Mouse (Mus musculus): ENCODE data around the gene Asb4.
"Not testable (repeated sequence)": the region's sequence is repeated elsewhere in the genome, so short reads cannot be mapped to it uniquely, and the experiment has no call there.

Asb4 gene

DNA sequence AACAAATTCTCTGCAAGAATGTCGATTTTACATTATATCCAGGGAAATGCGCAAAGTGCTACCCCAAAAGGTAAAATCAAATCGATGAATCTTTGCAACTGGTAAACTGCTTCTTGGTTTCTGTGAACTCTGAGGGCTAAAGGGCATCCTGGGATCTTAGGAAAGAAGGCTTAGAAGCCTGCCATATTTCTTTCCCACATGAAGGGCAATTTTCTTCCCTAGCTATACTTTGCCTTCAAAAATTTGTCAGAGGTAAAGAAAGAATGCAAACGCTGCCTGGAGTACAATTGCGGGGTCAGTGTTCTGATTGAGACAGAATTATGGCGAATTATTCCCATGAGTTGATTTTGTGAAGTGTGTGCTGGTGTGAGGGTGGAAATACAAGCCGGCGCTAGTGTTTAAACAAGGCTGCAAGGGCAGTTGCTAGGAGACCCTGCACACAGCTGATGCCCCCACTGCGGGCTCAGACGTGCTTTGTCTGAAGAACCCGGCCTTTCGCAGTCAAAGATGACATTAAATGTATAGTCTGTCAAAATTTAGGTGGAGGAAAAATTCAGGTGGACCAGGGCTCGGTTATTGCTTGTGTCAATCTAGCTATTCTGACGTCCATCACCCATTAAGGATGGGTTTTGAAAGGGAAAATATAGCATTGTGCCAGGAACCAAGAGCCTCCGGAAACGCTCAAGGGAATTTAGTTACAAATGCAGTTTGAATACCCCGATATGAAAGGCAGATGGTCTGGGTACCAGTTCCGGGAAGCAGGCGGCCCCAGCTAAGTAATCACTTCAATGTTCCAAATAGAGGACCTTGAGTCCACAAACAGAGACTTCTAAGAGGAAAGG, at the start of gene Asb4:
Asb4 (plus strand) TSS at position 51 of the 842 bp plus-strand sequence.
- no peak for DNase-seq (ENCODE audit: low spot score in 2 of 2)

DNA sequence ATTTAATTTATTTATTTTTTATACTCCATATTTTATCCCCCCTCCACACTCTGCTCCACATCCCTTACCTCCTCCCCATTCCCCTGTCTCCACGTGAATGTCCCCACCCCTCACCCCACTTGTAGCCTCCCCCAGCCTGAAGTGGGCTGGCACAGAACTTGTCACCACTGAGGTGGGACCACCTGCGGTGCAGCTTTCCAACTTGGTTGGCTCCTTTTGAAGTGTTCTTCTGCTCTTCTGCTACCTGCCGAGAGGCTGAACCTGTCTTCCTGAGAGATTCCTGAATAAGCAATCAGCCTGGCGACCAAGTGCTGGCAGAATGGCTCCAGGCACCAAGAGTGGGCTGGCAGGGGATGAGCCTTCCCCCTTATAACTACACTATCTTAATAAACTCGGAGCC, 49.2 kb upstream of the Asb4 start:
- DNase-seq (ENCODE audit: low spot score in 2 of 2): no peak

DNA sequence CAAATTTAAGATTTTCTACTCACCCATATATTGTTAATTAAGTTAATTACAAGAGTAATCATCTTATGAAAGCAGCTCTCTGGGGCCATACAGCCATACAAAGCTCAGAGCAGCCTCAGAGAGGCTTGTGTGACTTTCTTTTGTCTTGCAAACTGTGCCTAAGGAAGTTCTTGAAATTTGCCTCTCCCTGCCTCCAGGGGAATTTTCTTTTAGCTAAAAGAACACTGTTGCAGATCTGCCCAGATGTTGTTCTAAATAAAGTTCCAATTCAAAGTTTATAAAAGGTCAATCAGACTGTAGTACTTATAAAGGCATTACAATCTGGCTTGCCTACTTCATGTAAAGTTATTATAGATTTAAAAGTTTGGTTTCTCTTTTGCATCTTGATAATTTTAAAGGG, 47.2 kb upstream of the Asb4 start:
- DNase-seq (ENCODE audit: low spot score in 2 of 2): not testable (repeated sequence)

DNA sequence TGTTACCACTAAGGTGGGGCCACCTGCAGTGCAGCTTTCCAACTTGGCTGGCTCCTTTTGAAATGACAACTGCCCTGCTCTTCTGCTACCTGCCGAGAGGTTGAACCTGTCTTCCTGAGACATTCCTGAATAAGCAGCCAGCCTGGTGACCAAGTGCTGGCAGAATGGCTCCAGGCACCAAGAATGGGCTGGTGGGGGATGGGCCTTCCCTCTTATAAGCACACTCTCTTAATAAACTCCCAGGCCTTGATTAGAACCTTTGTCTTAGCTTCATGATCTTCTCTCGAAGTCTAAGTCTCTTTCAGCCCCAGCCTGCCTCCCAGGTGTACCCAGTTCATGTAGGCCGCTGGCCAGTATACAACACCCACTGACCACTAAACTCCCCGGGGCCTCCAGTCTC, 44.4 kb upstream of the Asb4 start:
- DNase-seq (ENCODE audit: low spot score in 2 of 2): not testable (repeated sequence)

DNA sequence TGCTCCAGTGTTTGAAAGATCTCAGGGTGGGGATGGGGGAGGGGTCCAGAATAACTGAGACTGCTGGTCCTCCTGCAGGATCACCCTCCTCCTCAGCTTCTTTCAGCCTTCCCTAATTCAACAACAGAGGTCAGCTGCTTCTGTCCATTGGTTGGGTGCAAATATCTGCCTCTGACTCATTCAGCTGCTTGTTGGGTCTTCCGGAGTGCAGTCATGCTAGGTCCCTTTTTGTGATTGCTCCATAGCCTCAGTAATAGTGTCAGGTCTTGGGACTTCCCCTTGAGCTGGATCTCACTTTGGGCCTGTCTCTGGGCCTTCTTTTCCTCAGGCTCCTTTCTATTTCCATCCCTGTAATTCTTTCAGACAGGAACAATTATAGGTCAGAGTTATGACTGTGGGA, 43.9 kb upstream of the Asb4 start:
- DNase-seq (ENCODE audit: low spot score in 2 of 2): not testable (repeated sequence)

DNA sequence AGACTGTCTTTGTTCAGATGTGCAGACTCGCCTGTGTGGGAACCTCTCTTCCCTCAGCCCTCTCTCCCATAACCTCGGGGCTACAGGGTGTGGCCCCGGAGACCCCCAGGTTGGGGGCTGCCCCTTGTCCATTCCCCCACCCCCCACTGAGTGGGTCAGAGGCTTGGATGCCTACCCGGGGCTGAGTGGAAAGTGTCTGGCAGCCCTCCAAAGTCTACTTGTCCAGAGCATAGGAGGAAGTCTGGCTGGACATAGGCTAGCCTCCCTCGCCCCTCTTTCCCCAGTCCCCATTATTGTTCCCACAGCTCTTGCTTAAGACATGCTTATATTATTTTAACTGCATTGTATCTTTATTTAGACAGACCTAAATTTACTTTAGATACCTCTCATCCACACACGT, 38.9 kb upstream of the Asb4 start:
- no peak for DNase-seq (ENCODE audit: low spot score in 2 of 2)

DNA sequence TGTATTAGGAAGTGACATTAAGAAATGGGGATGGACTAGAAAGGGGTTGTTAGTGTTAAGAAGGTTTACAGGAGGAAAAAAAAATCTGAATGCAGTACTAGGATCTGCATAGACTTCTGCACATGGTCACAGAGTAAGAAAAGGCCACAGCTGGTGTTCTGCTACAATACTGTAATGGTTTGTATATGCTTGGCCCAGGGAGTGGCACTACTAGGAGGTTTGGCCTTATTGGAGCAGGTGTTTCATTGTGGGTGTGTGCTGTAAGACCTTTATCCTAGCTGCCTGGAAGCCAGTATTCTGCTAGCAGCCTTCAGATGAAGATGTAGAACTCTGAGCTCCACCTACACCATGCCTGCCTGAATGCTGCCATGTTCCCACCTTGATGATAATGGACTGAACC, 25.3 kb upstream of the Asb4 start:
- DNase-seq (ENCODE audit: low spot score in 2 of 2): no peak

DNA sequence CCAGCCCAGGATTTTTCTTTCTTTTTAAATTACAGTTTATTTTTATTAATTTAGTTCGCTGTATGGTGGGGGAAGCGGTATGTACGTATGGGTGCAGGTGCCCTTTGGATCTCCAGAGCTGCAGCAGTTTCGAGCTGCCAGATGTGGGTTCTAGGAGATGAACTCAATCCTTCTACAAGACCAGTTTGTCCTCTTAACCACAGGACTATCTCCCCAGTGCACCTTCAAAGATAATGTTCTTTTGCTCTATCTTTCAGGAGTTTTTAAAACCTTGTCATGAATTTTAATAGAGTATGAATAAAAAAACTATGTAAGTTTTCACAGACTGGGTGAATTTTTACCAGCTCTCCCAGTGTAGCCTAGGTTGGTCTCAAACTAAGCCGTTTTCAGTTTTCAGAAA, 22.8 kb upstream of the Asb4 start:
- DNase-seq (ENCODE audit: low spot score in 2 of 2): no peak

DNA sequence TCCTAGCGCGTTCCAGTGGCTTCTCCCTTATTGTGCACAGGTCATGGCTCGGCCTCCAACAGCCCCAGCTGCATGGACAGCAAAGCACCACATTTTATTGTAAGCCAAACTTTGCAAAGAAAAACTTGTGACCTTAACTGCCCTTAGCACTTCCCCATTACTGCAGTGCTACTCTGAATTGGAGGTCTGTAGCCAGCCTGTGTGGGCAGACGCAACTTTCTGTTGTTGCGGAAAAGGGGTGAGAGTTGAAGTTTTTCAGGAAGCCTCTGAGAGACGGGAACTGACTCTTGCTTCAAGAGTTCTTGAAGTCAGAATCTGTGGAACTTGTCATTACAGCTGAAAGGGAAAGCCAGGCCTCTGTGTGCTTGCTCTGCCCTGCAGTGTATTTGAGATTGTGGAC, 21.2 kb upstream of the Asb4 start:
- DNase-seq (ENCODE audit: low spot score in 2 of 2): no peak

DNA sequence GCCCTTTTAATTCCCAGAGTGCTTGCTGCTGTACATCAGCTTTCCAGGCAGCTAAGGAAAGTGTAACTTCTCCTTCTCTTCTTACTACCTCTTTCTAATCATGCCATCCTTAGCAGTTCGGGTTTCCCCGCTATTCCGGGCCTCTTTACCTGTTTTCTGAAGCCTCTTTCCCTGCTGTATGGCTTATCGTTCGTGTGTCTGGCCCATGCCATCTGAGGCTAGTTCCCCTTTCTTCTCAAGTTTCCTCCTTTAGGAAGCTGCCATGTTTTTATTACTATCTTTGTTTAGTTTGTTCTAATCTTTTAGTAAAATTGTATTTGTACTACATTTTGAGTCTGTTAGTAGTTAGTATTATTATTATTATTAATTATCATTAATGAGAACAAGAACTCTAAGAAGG, 17.3 kb upstream of the Asb4 start:
- no peak for DNase-seq (ENCODE audit: low spot score in 2 of 2)

DNA sequence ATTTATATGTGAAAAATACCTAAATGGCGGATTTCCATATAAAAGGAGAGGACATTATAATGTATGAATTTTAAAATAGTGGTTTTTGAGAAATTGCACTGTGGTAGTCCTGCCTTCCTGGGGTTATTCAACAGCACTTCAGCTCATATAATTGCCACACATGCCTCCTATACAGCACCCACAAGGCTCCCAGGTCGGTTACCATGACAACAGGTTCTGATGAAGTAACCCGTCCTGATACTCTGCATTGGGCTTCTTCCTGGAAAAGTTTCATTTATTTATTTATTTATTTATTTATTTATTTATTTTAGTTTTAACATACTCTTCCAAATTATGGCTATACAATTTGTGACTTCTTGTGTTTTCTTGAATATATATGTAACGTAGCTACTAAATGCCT, 6.3 kb upstream of the Asb4 start:
- no peak for DNase-seq (ENCODE audit: low spot score in 2 of 2)

DNA sequence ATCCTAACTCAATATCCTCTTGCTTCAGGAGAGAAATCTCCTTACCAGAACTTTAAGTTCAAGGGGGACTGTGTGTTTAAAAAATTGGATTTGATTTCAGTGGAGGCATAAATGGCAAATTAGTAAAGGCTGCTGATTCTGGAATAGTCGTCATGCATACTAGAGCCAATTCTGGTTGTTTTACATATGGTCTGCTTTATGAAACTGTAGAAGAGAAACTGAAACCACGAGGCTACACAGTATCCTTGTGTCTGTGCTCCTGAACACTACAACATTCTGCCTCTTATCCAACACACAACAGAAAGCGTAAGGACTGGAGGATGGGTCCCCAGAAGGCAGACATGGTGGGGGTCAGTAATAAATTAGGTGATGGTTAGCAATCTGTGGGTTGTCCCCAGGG, 4.1 kb upstream of the Asb4 start:
- no peak for DNase-seq (ENCODE audit: low spot score in 2 of 2)

DNA sequence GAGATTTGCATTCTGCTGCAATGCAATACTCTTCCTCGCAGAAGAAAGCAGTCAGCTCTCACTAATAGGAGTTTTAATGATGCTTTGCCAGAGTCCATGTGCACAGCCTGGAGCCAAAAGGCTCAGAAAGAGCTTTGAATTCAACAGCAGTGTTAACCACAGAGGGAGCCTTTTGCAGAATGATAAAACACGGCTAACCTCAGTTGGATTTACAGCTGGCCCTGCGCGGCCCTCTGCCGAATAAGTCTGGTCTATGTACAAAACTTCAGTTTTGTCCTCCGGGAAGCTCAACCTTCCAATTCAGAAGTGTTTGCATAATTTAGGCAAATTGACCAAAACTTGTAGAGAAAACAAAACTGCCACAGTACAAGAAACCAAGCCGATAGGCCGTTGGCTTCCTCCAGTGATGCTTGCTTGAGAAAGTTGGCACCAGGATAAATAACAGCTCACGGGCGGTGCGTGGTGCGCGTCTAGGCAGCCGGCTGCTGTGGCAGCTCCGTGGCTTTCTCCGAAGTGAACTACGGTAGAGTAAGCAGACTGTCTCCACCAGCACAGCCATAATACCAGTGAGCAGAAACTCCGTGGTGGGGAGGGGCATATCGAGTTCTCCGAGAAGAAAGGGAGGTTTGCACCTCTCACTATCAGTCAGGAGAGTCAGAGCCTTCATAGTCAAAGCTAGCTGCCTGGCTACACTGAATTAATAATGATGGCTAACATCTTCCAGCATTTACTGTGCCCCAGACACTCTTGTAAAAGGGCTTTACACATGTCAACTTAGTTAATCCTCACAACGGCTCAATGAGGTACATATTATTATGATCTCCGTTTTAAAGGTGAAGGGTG, 3.2 kb upstream of the Asb4 start:
- no peak for DNase-seq (ENCODE audit: low spot score in 2 of 2)

DNA sequence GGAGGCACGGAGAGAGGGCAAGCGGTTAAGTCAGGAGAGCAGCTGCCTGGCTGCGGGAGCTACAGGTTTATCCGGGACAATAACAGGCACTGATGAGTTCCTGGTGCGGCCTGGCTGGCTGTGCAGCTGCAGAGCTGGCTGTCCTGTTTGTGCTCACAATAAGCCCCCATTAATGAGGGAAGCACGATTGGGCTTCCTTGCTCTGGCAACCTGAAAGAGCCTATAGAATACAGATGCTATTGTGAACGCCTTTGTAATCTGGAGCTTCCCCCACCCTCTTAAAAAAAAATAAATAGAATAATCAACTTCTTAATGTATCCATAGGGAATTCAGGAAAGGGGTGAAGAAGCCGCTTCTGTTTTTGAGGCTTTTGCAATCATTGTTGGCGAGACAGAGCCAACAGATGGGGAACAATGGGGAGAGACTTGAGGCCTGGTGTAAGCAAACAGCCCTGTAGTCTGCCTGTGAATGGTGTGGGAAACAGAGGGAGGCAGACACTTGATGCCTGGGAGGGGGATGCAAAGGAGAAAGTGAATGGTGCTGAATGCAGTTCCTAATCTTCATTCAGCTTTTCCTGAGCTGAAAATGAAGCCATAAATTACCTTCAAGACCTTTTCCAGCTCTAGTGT, 2.4 kb upstream of the Asb4 start:
- no peak for DNase-seq (ENCODE audit: low spot score in 2 of 2)

DNA sequence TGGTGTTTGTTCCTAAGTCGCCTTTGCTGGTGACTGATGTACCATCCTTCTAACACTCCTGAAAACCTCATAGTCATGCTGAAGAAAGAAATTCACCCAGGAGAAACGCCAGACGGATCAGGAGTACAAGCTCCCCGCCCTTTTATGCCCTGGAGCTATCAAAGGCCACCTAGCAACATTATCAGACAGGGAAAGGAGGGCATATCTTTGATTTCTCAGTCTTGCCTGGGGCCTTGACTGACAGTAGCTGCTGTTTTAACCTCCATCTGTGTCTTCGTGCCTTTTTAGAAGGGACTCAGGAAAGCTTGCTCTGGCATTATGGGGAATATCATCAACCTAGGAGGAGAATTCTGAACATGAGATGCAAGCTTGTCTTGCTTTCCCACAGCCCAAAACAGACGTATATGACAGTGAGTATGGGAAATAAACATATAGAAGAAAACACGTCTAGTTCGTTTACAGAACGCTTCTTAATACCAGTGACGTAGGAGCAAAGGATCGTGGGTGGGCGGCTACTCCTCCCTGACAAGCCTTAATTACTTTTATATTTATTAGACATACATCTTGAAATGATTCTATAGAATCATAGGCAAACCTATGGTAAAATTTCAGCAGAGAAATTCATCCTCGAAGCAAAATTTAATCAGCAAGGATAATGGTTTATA, 1.1 kb upstream of the Asb4 start:
- no peak for DNase-seq (ENCODE audit: low spot score in 2 of 2)

DNA sequence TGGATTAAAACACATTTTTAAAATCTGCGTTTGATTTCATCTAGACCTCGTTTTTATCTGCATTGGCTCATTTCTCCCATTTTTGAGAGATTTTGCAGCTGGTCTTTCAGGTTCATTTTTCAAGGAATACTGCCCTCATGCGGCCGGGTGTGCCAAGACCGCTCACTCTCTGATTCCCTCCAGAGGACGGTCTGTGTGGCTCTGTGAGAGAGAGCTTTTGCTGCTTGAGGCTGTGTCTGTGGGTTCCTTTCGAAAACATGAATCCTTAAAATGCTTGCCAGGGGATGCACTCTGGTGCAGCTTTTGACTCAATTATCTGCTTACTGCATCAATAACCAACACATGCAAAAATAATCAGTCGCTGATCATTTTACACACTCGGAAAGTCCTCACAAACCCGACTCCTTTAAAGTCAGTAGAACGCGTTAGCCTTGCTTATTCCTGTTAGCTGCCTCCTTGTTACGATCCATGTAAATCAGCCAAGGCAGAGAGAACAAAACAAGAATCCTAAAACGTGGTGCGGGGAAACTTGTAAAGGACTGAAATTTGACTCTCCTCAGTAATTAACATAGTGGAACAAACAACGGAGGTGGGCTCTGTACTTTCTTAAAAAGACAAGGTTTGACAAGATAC, 487 bp upstream of the Asb4 start:
- DNase-seq (ENCODE audit: low spot score in 2 of 2): peak; percentile 37 to 66

DNA sequence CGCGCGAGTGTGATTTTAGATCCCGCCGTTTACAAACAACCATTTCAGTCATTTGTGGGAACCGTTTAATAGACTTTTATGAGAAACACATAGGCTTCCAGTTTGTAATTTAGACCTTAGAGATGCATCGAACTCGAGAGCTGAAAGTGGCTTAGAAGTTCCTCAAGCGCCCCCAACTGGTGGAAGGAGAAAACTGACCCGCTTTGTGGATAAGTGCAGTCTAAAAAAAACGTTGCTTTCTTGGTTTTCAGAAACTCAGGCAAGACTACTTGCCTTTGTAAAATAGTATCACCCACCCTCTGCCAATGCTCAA, 948 bp downstream of the Asb4 start:
- peak; percentile 38 to 64 for DNase-seq (ENCODE audit: low spot score in 2 of 2)

DNA sequence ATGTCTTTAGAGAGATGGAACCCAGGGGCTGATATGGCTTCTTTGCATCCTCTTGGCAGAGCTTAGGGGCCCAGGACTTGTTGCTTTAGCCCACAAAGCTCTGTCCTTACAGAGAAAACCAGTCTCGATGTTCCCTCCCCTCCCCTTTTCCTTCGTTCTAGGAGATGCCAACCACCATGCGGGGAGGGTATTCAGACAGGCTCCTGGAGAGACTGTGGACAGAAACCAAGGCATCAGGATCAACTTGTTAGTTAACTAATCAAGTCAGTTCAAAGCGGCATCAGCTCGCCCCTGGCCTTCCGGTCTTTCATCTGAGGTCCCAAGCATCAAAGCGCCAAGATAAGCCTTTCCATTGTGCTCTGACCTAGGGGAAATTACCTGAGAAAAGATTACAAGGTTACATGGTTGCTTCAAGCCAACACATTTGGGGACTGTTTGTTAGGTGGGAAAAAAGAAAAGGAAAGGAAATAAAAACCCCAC, 2.0 kb downstream of the Asb4 start:
- DNase-seq (ENCODE audit: low spot score in 2 of 2): no peak

DNA sequence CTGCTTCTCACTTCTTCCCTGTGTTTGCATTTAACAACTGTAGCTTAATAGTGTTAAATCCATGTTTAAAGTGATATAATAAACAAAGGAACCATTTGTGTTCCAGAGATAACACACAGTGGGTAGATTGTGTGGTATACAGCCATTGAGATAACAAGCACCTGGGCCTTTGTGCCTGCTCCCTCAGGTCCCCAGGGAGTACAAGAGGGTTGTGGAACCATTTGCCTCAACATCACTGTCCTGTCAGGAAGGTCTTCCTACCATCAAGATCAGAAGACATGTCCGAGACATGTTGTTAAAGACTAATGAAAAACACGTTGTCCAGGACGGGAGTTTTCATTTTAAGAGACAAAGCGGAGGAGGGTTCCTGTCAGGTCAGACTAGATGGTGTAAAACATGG, 3.3 kb downstream of the Asb4 start:
- no peak for DNase-seq (ENCODE audit: low spot score in 2 of 2)

DNA sequence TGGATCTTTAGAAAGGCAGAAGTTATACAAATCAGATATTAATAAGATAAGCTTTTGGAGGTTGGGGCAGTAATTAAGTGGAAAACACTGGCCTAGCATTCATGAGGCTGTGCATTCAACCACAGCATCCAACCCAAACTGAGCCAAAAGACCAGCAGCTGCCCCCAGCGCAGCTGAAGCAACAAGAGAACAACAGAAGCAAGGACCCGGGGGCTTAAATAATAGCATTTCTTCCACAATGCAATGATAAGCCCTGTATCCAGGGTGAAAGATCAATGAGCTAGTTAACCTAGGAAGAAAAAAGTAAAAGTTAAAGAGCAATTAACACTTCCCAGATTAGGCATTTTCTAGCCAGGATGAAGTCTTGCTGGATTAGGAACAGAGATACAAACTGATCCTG, 4.2 kb downstream of the Asb4 start:
- DNase-seq (ENCODE audit: low spot score in 2 of 2): no peak

DNA sequence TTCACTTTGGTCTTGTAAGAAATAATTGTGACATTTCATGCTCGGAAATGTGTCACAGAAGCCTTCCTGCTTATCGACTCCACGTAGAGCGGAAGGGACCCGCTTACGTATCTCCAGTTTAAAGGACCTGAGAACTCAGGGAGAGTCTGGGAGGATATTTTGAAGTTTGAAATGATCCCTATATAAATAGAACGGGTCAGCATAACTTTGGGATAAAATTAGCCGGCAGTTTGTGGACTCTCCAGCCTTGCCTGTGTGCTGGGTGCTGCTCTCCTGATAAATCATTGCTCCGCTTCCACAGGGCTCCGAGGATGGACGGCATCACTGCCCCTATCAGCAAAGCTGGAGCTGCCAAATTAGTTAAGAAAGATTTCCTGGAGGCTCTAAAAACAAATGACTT, 7.1 kb downstream of the Asb4 start:
- no peak for DNase-seq (ENCODE audit: low spot score in 2 of 2)

DNA sequence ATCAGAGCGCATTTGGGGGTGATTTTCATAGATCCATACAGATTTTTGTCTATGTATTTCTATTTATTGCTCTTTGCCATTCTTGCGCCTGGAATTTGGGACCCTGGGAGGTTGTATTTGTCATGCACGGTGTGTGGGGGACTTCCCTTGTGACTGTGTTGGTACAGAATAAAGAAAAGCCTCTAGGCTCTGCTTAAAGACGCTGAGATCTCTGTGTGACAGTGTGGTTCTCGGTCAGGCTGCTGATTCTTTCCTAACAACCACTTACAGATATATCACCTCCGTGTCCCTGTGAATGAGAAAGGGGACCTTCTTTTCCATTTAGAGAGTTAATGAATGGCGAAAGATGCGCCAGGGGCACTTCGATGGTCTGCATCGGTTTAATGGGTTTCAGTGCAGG, 7.8 kb downstream of the Asb4 start:
- no peak for DNase-seq (ENCODE audit: low spot score in 2 of 2)
